Mouse (Mus musculus) limb, embryonic 15.5 days (tissue): Measurements from ENCODE around the gene Rnf216. TPM values are rescaled to one million over a fixed set of nuclear protein-coding genes. Genes with fewer than 3 reads are reported as not detected.

Experiments
- ATAC-seq: fragments of 200-750 bp; cut with Nextera tagmentation; 2 replicates; pipeline ENCODE4 v1.8.0; 2017; ENCODE audit warnings: low read depth, moderate TSS enrichment; ENCODE audit not compliant: insufficient number of reproducible peaks, low FRiP score, low TSS enrichment
- H3K27ac ChIP-seq: fragments of 300-500 bp; sonication (generic); 2 replicates; pipeline ENCODE4 v1.5.1; 2015; ENCODE audit warnings: moderate library complexity, mild to moderate bottlenecking, inconsistent platforms
- H3K27me3 ChIP-seq: fragments of 300-500 bp; sonication (generic); 2 replicates; pipeline ENCODE4 v1.6.1; 2015; ENCODE audit warnings: inconsistent platforms
- H3K36me3 ChIP-seq: fragments of 300-500 bp; sonication (generic); 2 replicates; pipeline ENCODE4 v1.6.1; 2015; ENCODE audit warnings: inconsistent platforms
- H3K4me1 ChIP-seq: fragments of 300-500 bp; sonication (generic); 2 replicates; pipeline ENCODE4 v1.6.1; 2015; ENCODE audit warnings: inconsistent platforms
- H3K4me2 ChIP-seq: fragments of 300-500 bp; sonication (generic); 2 replicates; pipeline ENCODE4 v1.6.1; 2015; ENCODE audit warnings: mild to moderate bottlenecking, inconsistent platforms
- H3K4me3 ChIP-seq: fragments of 300-500 bp; sonication (generic); 2 replicates; pipeline ENCODE4 v1.5.1; 2015; ENCODE audit warnings: mild to moderate bottlenecking, inconsistent platforms
- H3K9ac ChIP-seq: fragments of 300-500 bp; sonication (generic); 2 replicates; pipeline ENCODE4 v1.6.1; 2015; ENCODE audit warnings: inconsistent platforms
- H3K9me3 ChIP-seq: fragments of 300-500 bp; sonication (generic); 2 replicates; pipeline ENCODE4 v1.6.1; 2016; ENCODE audit warnings: inconsistent platforms
- WGBS: fragments of 180-500 bp; shearing (Covaris S2); methylation state at CpG from one replicate; pipeline ENCODE4 v1.1.7; 2015; 5-methylcytosine and 5-hydroxymethylcytosine counted together
- polyA plus RNA-seq: library from polyadenylated mRNA; unstranded; fragments of >200 nt; fragmentation: Nextera tagmentation; extraction: Ambion mirVana; gene quantifications from 2 replicates; pipeline ENCODE4 v1.2.1, GENCODE M21; 2015

Gene Rnf216
- polyA plus RNA-seq, 1 experiment from 2014 or later, result 40.4 TPM

DNA sequence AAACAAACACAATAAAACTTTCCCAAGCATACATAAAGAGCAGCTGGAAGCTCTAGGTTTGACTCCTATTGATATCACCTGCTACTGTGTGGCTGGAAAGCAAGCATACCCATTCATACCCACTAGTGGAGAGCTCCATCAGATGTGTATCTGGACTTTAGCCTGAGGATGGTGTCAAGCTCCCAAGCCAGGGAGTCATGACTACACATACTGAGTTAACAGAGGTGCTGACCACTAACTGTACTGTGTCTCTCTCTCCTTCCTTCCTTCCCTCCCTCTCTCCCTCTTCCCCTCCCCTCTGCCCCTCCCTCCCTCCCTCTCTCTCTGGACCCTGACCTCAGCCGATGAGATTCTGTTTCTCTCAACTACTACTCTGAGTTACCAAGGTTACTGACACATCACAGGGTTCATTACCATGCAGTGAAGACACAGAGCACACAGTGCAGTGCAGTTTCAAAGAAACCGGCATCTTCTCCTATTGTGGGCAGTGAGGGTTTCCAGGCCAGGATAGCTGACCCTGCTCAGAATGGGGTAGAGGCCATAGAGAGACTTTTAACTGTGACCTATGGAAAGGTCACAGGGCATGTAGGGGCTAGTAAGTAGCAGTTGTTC lies 51.9 kb downstream of the Rnf216 start:
- H3K9me3 ChIP-seq, result no peaks in the 10 kb centered on the region
- H3K9ac ChIP-seq, result no peak overlapping the region
- ATAC-seq, result no peak
- 34% methylated on average over 2 of the region's 2 CpGs for WGBS
- H3K4me1 ChIP-seq, result peaks cover 10% of the 10 kb centered on the region
- peaks cover 63% of the 10 kb centered on the region for H3K36me3 ChIP-seq
- H3K4me2 ChIP-seq, result no peak overlapping the region
- H3K27ac ChIP-seq, result no peak overlapping the region
- H3K4me3 ChIP-seq, result no peak overlapping the region
- no peaks in the 10 kb centered on the region for H3K27me3 ChIP-seq

DNA sequence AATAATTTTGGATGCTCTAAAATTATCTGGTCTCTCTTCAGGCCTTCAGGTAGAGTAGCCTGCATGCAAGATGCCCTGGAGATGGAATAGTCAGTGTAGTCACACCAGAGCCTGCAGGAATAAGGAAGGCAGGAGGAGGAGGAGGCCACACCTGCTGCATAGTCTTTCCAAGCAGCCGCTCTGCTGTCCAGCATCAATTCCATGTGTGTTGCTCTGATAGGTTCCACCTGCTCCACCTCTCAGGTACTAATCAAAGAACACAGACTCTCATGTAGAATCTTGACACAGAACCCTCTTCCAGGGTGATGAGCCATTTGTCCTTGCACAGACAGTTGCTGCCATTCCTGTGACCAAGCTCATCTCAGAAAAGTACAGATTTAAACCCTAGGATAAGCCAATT lies 52.8 kb downstream of the Rnf216 start:
- Histone ChIP-seq H3K4me2 (no peak overlapping the region), H3K27ac (no peak overlapping the region), H3K4me3 (no peak overlapping the region), H3K4me1 (peaks cover 11% of the 10 kb centered on the region), H3K36me3 (peaks cover 56% of the 10 kb centered on the region), H3K9me3 (no peaks in the 10 kb centered on the region), H3K27me3 (no peaks in the 10 kb centered on the region), H3K9ac (no peak overlapping the region)
- WGBS, result 67% methylated on average over 1 of the region's 1 CpGs
- ATAC-seq, result no peak

DNA sequence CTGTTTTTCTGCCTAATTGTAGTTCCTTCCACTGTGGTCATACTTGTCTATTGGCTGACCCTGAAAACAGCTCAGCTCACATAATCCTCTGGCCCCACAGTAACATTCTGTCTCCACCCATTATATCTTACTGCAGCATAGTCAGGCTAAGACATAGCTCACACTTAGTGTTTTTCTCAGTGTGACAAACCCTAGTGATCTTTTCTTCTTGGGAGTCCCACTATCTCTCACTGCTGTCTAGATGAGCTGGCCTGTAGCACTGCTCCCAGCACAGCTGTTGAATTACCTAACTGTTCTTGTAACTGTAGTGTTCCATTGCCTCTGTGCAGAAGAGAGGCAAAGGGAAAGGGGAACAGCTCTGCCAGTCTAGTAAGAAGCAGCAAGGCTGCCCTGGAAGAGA lies 53.6 kb downstream of the Rnf216 start:
- Histone ChIP-seq H3K36me3 (peaks cover 50% of the 10 kb centered on the region), H3K4me2 (no peak overlapping the region), H3K4me3 (no peak overlapping the region), H3K9me3 (no peaks in the 10 kb centered on the region), H3K4me1 (peaks cover 11% of the 10 kb centered on the region), H3K9ac (no peak overlapping the region), H3K27me3 (no peaks in the 10 kb centered on the region), H3K27ac (0 out of 2 replicates have a peak overlapping the region, but pooled peaks have one; percentile 11)
- no peak for ATAC-seq

DNA sequence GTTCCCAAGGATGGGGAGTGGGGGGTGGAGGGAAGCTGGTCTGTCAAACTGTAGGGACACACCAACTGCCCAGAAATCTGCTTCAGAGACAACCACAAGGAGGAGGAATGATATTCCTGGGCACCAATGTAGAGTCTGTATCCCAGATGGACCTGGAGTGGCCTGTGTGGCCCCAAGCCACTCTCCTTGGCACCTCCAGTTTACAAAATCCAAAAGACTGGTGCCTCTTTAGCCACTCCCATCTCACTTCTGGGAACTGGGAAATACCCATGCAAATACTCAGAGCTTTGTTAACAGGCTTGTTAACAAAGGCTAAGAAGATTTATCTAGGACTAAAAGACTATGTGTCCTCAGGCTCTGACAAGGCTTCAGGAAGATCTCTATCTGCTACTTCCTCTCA lies 54.1 kb downstream of the Rnf216 start:
- peaks cover 49% of the 10 kb centered on the region for H3K36me3 ChIP-seq
- H3K4me3 ChIP-seq, result no peak overlapping the region
- no peaks in the 10 kb centered on the region for H3K27me3 ChIP-seq
- no peak overlapping the region for H3K9ac ChIP-seq
- ATAC-seq, result no peak
- H3K9me3 ChIP-seq, result no peaks in the 10 kb centered on the region
- peaks cover 14% of the 10 kb centered on the region for H3K4me1 ChIP-seq
- H3K27ac ChIP-seq, result no peak overlapping the region; the same call in 1 of the 2 replicates
- H3K4me2 ChIP-seq, result no peak overlapping the region

DNA sequence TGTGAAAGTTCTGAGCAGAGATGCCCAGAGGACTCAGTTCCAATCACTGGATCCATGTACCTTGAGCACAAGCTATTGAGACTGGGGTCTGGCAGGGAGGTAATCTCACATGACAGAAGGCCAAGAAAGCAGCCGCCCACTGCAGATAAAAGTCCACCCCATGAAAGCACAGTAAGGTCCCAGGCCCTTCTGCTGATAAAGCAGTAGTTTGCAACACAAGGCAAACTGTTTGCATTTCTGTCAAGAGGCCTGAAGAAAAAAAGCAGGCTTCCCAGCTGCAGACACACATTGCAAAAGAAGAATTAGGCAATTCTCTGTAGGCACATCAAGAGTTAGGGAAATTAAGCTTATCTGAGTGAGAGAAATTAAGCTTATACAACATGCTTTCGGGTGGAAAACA lies 54.6 kb downstream of the Rnf216 start:
- Histone ChIP-seq H3K9ac (no peak overlapping the region), H3K4me1 (peaks cover 14% of the 10 kb centered on the region), H3K4me3 (no peak overlapping the region), H3K9me3 (no peaks in the 10 kb centered on the region), H3K36me3 (peaks cover 46% of the 10 kb centered on the region), H3K27me3 (no peaks in the 10 kb centered on the region), H3K4me2 (no peak overlapping the region), H3K27ac (peak overlapping the region; percentile 27; the same call in 1 of the 2 replicates)
- 56% methylated on average over 2 of the region's 2 CpGs for WGBS
- ATAC-seq, result no peak

DNA sequence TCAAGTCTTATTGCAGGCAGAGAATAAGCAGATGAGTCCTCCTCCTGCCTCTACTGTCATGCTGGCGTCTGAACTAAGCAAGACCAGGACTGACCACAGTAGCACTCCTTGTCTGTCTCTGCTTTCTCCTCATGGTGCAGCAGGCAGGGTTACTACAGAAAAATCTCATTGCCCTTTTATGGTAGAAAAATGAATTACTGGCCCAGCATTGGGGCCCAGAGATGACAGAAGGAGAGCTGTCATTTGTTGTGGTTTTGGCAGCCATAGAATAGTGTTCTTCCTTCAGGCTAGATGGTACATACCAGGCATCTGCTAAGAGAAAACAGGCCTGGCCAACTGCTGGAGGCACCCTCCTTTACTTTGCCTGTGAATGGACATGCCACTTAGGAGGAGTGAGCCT lies 55.0 kb downstream of the Rnf216 start:
- Histone ChIP-seq H3K9me3 (no peaks in the 10 kb centered on the region), H3K4me3 (no peak overlapping the region), H3K4me1 (peaks cover 14% of the 10 kb centered on the region), H3K27me3 (no peaks in the 10 kb centered on the region), H3K4me2 (no peak overlapping the region), H3K36me3 (peaks cover 42% of the 10 kb centered on the region), H3K27ac (peak overlapping the region; percentile 27; the same call in 1 of the 2 replicates), H3K9ac (no peak overlapping the region)
- WGBS, result 88% methylated on average over 1 of the region's 1 CpGs
- ATAC-seq, result no peak

DNA sequence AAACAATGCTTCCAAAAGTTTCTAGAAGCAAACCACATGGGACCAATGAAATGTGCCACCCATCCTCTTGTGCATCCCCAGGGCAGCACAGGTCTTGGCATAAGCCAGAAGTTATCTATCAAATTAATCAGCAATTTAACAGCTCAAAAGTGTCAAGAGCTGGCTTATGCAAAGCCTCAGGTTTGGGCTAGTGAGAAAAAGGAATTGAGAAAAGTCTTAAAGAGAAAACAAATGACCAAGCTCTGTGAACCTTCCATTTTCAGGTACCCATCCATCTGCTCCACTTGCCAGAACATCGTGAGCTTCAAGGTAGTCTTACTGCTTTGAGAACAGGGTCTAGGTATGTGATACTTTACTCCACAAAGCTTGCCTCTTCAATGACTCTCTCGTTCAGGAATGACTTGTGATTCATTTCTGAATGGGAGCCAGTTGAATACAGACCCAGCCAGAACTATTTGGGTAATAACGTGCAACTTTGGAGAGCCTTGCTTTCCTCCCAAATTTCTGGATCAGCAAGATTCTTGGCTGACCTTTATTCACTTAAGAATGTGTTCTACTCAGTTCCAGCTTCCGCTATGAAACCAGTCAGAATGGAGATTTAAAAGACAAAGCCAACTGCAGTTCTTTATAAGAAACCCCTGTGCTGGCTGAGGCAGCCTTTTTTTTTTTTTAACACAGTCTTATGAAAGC lies 56.5 kb downstream of the Rnf216 start:
- Histone ChIP-seq H3K4me2 (no peak overlapping the region), H3K4me3 (no peak overlapping the region), H3K9me3 (no peaks in the 10 kb centered on the region), H3K4me1 (peaks cover 14% of the 10 kb centered on the region), H3K9ac (no peak overlapping the region), H3K27ac (peak overlapping the region; percentile 47; the same call in 1 of the 2 replicates), H3K27me3 (no peaks in the 10 kb centered on the region), H3K36me3 (peaks cover 37% of the 10 kb centered on the region)
- WGBS, result 44% methylated on average over 4 of the region's 4 CpGs
- ATAC-seq, result peak; percentile 15; the same call in 1 of the 2 replicates

DNA sequence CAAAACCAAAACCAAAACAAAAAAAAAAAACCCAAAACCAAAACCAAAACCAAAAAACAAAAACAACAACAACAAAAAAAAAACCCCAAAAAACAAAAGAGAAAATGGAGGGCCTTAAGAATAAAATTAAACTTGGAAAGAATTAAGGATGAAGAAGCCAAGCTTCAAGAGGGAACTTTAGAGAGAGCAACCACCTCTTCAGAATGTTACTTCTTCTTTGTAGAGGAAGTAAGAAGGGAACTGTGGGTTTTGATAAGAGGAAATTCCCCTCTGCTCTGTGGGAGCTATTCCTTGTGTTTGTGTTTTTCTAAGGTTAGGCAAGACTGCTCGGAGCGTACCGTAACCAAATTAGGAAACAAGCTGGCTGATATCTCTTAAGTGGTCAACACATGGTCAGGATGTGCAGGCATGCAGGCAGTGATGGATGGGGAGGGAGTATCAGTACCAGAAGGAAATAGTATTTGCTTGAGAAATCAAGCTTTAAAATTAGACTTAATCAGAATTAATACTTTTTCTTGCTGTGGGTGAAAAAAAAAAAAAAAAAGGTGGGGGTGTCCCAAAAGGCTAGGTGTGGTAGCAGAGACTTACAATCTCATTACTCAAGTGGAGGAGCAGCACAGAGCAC lies 57.2 kb downstream of the Rnf216 start:
- no peak overlapping the region for H3K4me3 ChIP-seq
- H3K9me3 ChIP-seq, result no peaks in the 10 kb centered on the region
- 0 out of 2 replicates have a peak overlapping the region, but pooled peaks have one; percentile 47 for H3K27ac ChIP-seq
- H3K9ac ChIP-seq, result no peak overlapping the region
- H3K36me3 ChIP-seq, result peaks cover 33% of the 10 kb centered on the region
- WGBS, result 67% methylated on average over 3 of the region's 3 CpGs
- peaks cover 14% of the 10 kb centered on the region for H3K4me1 ChIP-seq
- H3K27me3 ChIP-seq, result no peaks in the 10 kb centered on the region
- no peak overlapping the region for H3K4me2 ChIP-seq
- no peak for ATAC-seq

DNA sequence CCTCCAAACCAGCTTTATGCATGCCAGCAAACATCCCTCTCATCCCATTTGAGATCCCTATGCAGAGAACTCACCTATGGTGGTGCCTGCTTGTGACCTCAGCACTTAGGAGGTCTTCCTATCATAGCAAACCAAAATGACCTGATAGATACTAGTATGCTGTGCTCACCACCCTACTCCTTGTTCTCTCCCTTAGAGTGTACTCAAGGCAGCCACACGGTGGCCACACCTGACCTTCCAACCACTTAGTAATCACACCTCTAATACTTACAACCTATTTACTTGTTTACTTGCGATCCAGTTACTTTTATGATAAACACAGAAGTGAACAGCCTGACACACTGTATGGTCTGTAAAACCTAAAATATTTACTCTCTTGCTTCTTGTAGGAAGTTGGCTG lies 58.1 kb downstream of the Rnf216 start:
- no peak for ATAC-seq
- Histone ChIP-seq H3K4me2 (no peak overlapping the region), H3K27me3 (no peaks in the 10 kb centered on the region), H3K9me3 (no peaks in the 10 kb centered on the region), H3K9ac (no peak overlapping the region), H3K27ac (no peak overlapping the region), H3K4me3 (no peak overlapping the region), H3K36me3 (peaks cover 27% of the 10 kb centered on the region), H3K4me1 (peaks cover 18% of the 10 kb centered on the region)
- WGBS, result 86% methylated on average over 2 of the region's 2 CpGs

DNA sequence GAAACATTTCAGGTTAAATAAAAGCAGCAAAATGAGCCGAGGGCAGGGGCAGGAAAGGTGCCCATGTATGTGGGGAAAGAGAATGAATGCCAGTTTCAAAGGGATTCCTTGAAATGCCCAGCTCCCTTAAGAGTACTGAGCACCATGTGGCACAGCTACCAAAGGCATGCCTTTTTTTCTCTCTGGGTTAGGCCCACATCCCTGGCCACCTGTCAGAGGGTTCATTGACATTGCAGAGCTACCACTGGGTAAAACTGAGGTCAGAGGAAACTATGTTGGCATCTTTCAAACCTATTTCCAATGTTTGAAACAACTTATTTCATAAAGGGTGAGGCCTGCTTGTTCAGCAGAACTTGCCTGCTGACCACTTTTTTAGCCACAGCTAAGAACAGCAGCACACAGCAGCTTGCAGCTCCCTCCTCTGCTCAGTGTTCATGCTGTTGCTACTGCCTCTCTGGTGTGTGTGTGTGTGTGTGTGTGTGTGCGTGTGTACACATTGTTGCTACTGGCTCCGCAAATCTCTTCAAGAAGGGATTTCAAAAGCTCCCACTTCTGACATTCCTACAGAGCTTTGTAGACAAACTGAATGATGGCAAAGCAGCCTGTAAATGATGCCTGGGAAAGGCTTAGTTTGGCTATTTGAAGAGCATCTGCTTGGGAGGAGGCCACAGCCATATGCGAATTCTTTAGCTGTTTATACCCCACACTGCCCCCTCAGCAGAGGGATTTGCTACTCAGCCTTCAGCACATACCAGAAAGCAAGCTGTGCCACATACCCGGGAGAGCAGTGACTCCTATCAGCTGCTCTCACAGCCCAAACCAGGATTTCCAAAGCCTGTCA lies 59.4 kb downstream of the Rnf216 start:
- Histone ChIP-seq H3K4me2 (no peak overlapping the region), H3K27ac (peak overlapping the region; percentile 60)
- WGBS, result 62% methylated on average over 5 of the region's 5 CpGs

DNA sequence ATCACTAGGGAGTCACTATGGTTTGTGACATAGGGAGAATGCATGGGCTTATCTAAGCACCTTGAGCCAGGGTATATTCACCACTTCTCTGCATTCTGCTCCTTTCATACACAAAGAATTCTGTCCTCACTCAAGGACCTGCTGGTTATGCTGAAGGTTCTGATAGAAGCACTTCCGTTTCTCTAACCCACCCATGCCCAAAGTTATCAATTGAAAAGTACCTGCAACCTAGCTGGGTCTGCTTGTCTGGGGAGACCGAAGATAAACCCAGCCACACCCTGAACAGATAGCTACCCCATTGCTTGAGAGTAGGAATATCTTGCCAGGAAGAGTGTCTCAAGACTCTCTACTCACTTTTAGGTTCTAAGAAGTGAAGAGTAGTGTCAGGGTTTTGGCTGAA lies 60.1 kb downstream of the Rnf216 start:
- no peak overlapping the region for H3K4me3 ChIP-seq
- no peaks in the 10 kb centered on the region for H3K27me3 ChIP-seq
- no peak overlapping the region for H3K9ac ChIP-seq
- H3K27ac ChIP-seq, result peak overlapping the region; percentile 11; the same call in 1 of the 2 replicates
- 94% methylated on average over 2 of the region's 2 CpGs for WGBS
- H3K4me1 ChIP-seq, result peaks cover 27% of the 10 kb centered on the region
- ATAC-seq, result no peak
- H3K9me3 ChIP-seq, result no peaks in the 10 kb centered on the region
- peaks cover 12% of the 10 kb centered on the region for H3K36me3 ChIP-seq
- H3K4me2 ChIP-seq, result no peak overlapping the region

More for the DNA sequence above, 59.4 kb downstream of the Rnf216 start:
- Histone ChIP-seq H3K4me3 (no peak overlapping the region), H3K9ac (no peak overlapping the region), H3K4me1 (peaks cover 28% of the 10 kb centered on the region), H3K27me3 (no peaks in the 10 kb centered on the region), H3K36me3 (peaks cover 14% of the 10 kb centered on the region), H3K9me3 (no peaks in the 10 kb centered on the region)
- ATAC-seq, result 0 out of 2 replicates have a peak, but pooled peaks have one; percentile 27
